Mouse (Mus musculus): Measurements from ENCODE around the gene Gm4894. TPM values are rescaled to one million over a fixed set of nuclear protein-coding genes. Genes with fewer than 3 reads are reported as not detected.

Gm4894 gene
- polyA plus RNA-seq (2012; ENCODE audit: insufficient read depth, insufficient read length, missing spikeins), result not detected in 2 replicates

GRCm38 (mm10) chr9:49250231-49250630 is at the start of gene Gm4894:
Gene Gm4894 (plus strand): TSS chr9:49250531.
- Histone ChIP-seq H3K4me3 (ENCODE audit: insufficient read depth, low read length) (no peak within 1 kb of the TSS), H3K27ac (ENCODE audit: insufficient read depth, low read depth, low read length) (no peak within 1 kb of the TSS), H3K4me1 (ENCODE audit: control insufficient read depth, insufficient read depth, low read length) (no peaks in the 10 kb centered on the region)
- TF ChIP-seq CTCF (IDR thresholded peaks at IDR 0.05; ENCODE audit: low read depth, low read length), result no peak
- TF ChIP-seq POLR2A (IDR thresholded peaks at IDR 0.05; ENCODE audit: borderline replicate concordance, low read depth, low read length), result no peak

DNA sequence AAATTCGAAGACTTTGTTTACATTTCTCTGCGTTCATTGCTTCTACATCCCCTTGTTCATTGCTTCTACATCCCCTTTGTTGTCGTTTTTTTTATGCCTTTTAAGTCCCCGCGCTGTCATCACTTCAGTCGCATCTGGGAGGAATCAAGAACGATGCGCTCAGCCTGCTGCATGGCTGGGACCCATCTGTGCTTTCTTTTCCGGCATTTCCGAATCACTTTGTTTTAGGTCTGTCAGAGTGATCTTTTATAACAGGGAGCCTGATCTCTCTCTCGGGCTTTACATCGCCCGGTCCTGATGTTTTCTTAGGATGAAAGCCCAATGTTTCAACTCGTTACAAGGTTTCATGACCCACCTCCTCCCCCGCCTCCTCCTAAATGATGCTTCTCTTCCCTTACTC is 44.0 kb upstream of the Gm4894 start:
- no peak for TF ChIP-seq POLR2A (IDR thresholded peaks at IDR 0.05; ENCODE audit: borderline replicate concordance, low read depth, low read length)
- TF ChIP-seq CTCF (IDR thresholded peaks at IDR 0.05; ENCODE audit: low read depth, low read length), result no peak
- Histone ChIP-seq H3K4me3 (ENCODE audit: insufficient read depth, low read length) (no peak overlapping the region), H3K27ac (ENCODE audit: insufficient read depth, low read depth, low read length) (no peak overlapping the region), H3K4me1 (ENCODE audit: control insufficient read depth, insufficient read depth, low read length) (no peaks in the 10 kb centered on the region)

DNA sequence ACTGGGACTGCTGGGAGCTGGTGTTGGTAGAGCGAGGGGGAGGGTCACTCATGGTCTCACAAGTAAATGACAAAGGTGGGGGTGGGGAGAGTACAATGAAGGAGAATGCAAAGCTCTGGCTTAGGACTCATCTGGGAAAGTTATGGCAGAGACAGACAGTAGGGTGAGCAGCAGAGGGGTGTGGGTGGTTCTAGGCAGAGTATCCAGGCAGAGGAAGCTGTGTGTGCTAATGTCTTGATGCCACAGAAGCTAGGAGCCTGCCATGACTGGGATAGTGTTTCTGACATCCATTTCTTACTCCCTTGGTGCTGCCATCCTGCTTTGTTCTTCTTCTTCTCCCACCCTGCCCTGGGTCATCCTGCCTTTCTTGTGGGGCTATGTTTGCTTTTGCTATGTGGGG is 38.8 kb upstream of the Gm4894 start:
- no peak for TF ChIP-seq POLR2A (IDR thresholded peaks at IDR 0.05; ENCODE audit: borderline replicate concordance, low read depth, low read length)
- Histone ChIP-seq H3K27ac (ENCODE audit: insufficient read depth, low read depth, low read length) (no peak overlapping the region), H3K4me1 (ENCODE audit: control insufficient read depth, insufficient read depth, low read length) (no peaks in the 10 kb centered on the region), H3K4me3 (ENCODE audit: insufficient read depth, low read length) (no peak overlapping the region)

GRCm38 (mm10) chr9:49214734-49215133 is 35.6 kb upstream of the Gm4894 start:
- H3K4me1 ChIP-seq (ENCODE audit: control insufficient read depth, insufficient read depth, low read length), result no peaks in the 10 kb centered on the region
- H3K27ac ChIP-seq (ENCODE audit: insufficient read depth, low read depth, low read length), result no peak overlapping the region
- no peak overlapping the region for H3K4me3 ChIP-seq (ENCODE audit: insufficient read depth, low read length)
- TF ChIP-seq CTCF (IDR thresholded peaks at IDR 0.05; ENCODE audit: low read depth, low read length), result no peak
- TF ChIP-seq POLR2A (IDR thresholded peaks at IDR 0.05; ENCODE audit: borderline replicate concordance, low read depth, low read length), result no peak

DNA sequence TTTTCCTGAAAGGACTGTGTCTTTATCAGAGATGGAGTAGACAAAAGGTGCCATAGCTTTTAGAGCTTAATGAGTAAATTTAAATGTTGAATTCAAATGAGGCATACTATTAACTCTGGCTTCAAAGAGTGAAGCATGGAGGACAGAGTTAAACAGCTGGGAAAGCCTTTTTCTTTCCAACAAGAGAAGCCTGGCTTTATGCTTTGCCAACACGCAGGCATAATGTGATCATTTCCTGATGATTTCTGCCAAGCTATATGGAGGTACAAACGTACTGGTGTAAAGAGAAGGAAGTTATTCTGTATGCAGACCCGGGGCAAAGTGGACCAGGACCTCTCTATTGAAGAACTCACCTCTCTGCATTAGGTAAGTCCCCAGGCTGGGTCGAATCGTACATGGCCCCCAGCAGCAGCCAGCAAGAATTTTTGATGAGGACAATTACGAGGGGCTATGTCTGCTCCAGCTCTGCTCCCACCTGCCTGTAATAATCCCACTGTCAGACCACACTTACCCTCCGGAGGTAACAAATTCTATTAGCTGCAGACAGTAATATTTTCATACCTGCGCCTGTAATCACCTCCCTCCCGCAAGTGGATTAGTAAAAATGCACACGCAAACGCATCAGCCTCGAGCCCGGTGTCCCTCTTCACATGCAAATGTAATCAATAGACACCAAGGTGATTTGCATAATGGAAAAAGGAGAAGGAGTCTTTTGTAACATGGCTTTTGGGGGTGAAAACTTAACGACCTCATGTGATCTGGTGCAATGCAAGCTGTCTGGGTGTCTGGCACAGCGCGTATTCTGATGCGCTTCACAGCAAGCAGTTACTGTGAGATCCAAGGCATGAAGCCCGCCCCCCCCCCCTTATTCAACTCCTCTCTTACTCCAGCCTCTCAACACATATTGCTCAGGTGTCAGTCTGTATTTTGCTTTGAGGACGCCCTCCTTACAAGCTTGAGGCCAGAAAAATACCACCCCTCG is 32.4 kb upstream of the Gm4894 start:
- TF ChIP-seq POLR2A (IDR thresholded peaks at IDR 0.05; ENCODE audit: borderline replicate concordance, low read depth, low read length) (no peak), CTCF (IDR thresholded peaks at IDR 0.05; ENCODE audit: low read depth, low read length) (no peak)
- no peak overlapping the region for H3K27ac ChIP-seq (ENCODE audit: insufficient read depth, low read depth, low read length)
- no peaks in the 10 kb centered on the region for H3K4me1 ChIP-seq (ENCODE audit: control insufficient read depth, insufficient read depth, low read length)
- no peak overlapping the region for H3K4me3 ChIP-seq (ENCODE audit: insufficient read depth, low read length)

DNA sequence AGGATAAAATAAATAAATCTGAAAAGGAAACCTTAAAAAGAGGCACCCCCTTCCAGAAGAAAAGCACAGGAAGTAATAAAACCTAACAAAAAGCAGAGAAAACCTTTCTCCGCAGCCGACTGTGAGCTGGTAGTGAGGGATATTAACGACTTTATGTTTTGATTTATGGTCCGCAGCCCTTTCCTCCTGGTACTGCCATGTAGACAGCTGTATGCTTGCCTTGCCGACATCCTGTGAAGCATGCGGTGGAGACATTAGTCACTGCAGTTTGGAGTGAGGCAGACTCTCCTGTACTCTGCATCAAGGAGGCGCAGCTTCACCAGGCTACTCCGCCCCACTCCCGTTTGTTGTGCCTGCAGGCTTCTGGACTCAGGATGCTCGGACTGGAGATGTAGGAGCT is 25.8 kb upstream of the Gm4894 start:
- Histone ChIP-seq H3K27ac (ENCODE audit: insufficient read depth, low read depth, low read length) (no peak overlapping the region), H3K4me3 (ENCODE audit: insufficient read depth, low read length) (no peak overlapping the region), H3K4me1 (ENCODE audit: control insufficient read depth, insufficient read depth, low read length) (no peaks in the 10 kb centered on the region)
- TF ChIP-seq CTCF (IDR thresholded peaks at IDR 0.05; ENCODE audit: low read depth, low read length) (no peak), POLR2A (IDR thresholded peaks at IDR 0.05; ENCODE audit: borderline replicate concordance, low read depth, low read length) (no peak)

GRCm38 (mm10) chr9:49227442-49227841 is 22.9 kb upstream of the Gm4894 start:
- Histone ChIP-seq H3K4me1 (ENCODE audit: control insufficient read depth, insufficient read depth, low read length) (no peaks in the 10 kb centered on the region), H3K4me3 (ENCODE audit: insufficient read depth, low read length) (no peak overlapping the region), H3K27ac (ENCODE audit: insufficient read depth, low read depth, low read length) (no peak overlapping the region)
- TF ChIP-seq POLR2A (IDR thresholded peaks at IDR 0.05; ENCODE audit: borderline replicate concordance, low read depth, low read length), result no peak
- TF ChIP-seq CTCF (IDR thresholded peaks at IDR 0.05; ENCODE audit: low read depth, low read length), result no peak

DNA sequence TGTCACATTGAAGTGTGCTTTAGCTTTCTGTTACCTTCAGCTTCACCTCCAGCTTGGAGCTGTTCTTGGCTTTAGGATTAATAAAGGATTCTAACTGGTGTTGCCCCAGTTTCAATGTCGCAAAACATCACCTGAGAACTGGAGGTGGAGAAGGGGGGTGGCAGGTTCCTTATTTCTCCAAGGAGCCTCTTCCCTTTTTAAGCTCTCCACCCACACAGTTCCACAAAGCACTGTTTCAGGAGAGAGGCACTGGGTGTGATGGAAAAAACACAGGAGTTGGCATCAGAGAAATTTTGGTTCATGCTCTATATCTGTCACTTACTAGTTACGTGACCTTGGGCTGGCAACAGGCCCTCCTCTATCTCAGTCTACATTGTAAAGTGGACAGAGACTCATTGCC is 21.3 kb upstream of the Gm4894 start:
- H3K4me1 ChIP-seq (ENCODE audit: control insufficient read depth, insufficient read depth, low read length), result no peaks in the 10 kb centered on the region
- H3K4me3 ChIP-seq (ENCODE audit: insufficient read depth, low read length), result no peak overlapping the region
- no peak overlapping the region for H3K27ac ChIP-seq (ENCODE audit: insufficient read depth, low read depth, low read length)
- TF ChIP-seq POLR2A (IDR thresholded peaks at IDR 0.05; ENCODE audit: borderline replicate concordance, low read depth, low read length), result no peak
- TF ChIP-seq CTCF (IDR thresholded peaks at IDR 0.05; ENCODE audit: low read depth, low read length), result no peak

GRCm38 (mm10) chr9:49246839-49247238 is 3.5 kb upstream of the Gm4894 start:
- Histone ChIP-seq H3K4me3 (ENCODE audit: insufficient read depth, low read length) (no peak overlapping the region), H3K4me1 (ENCODE audit: control insufficient read depth, insufficient read depth, low read length) (no peaks in the 10 kb centered on the region), H3K27ac (ENCODE audit: insufficient read depth, low read depth, low read length) (no peak overlapping the region)
- TF ChIP-seq CTCF (IDR thresholded peaks at IDR 0.05; ENCODE audit: low read depth, low read length), result peak; percentile 49
- TF ChIP-seq POLR2A (IDR thresholded peaks at IDR 0.05; ENCODE audit: borderline replicate concordance, low read depth, low read length), result no peak

DNA sequence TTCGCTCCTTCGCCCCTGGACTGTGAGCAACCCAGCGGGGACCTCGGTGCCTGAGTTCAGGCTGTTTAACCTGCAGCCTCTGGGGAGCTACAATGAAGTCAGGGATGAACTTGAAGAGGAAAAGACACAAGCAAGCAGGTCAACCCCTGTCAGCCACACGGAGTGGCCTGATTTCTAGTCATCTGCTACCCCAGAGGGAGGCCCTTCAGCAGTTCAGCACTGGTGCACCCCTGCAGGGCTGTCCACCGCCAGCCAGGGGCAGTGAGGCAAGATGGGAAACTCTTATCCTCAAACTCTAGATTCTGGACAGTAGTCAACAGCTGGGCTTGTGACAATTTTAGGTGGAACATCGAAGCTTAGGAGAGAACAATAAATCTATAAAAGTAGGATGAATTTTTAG is 18.6 kb downstream of the Gm4894 start:
- H3K27ac ChIP-seq (ENCODE audit: insufficient read depth, low read depth, low read length), result no peak overlapping the region
- H3K4me1 ChIP-seq (ENCODE audit: control insufficient read depth, insufficient read depth, low read length), result no peaks in the 10 kb centered on the region
- H3K4me3 ChIP-seq (ENCODE audit: insufficient read depth, low read length), result no peak overlapping the region
- TF ChIP-seq POLR2A (IDR thresholded peaks at IDR 0.05; ENCODE audit: borderline replicate concordance, low read depth, low read length), result no peak
- TF ChIP-seq CTCF (IDR thresholded peaks at IDR 0.05; ENCODE audit: low read depth, low read length), result no peak

Measured in bone marrow macrophage, adult 2 months (primary cell).